Mouse (Mus musculus) sigmoid colon, adult 10 weeks (tissue): Measurements from ENCODE around the gene Hkdc1. TPM values are rescaled to one million over a fixed set of nuclear protein-coding genes. Genes with fewer than 3 reads are reported as not detected.

ENCODE experiments used
- polyA plus RNA-seq: library from polyadenylated mRNA; stranded (reverse); fragments of 350-450 nt; fragmentation: Illumina TruSeq; extraction: RNeasy Lipid Tissue Mini Kit (QIAGEN cat#74804); gene quantifications from one replicate; pipeline ENCODE4 v1.2.3, GENCODE M21; 2014; ENCODE audit warnings: low read depth, low replicate concordance

Hkdc1 gene
- polyA plus RNA-seq, result 0.22 TPM

GRCm38 (mm10) chr10:62422255-62422654 lies at the start of gene Hkdc1:
TSS of gene Hkdc1 (minus strand) at chr10:62422491.

GRCm38 (mm10) chr10:62449364-62450279 lies 27.3 kb upstream of the Hkdc1 start, which contains the start of the genes 4930507D05Rik and Supv3l1:
TSS of gene 4930507D05Rik (plus strand) at chr10:62449489.
TSS of gene Supv3l1 (minus strand) at chr10:62449738.

GRCm38 (mm10) chr10:62379808-62380207 lies 42.5 kb downstream of the Hkdc1 start, which contains the start of gene Hk1:
TSS of gene Hk1 (minus strand) at chr10:62379908.

Other genes starting within 250 kb of the Hkdc1 start
- 42.9 TPM for gene Tspan15, start 191.2 kb downstream of the Hkdc1 start, polyA plus RNA-seq
- gene Tacr2, start 170.1 kb downstream of the Hkdc1 start, polyA plus RNA-seq, result 1.0 TPM
- 13.4 TPM for gene Hk1, start 42.6 kb downstream of the Hkdc1 start, polyA plus RNA-seq
- not detected for gene 4930507D05Rik, start 27.0 kb upstream of the Hkdc1 start, polyA plus RNA-seq
- 18.1 TPM for gene Supv3l1, start 27.2 kb upstream of the Hkdc1 start, polyA plus RNA-seq
- gene Vps26a, start 64.3 kb upstream of the Hkdc1 start, polyA plus RNA-seq, result 167 TPM
- 135 TPM for gene Srgn, start 105.0 kb upstream of the Hkdc1 start, polyA plus RNA-seq
- gene Kif1bp, start 156.0 kb upstream of the Hkdc1 start, polyA plus RNA-seq, result 24.9 TPM
- gene Ddx21, start 179.8 kb upstream of the Hkdc1 start, polyA plus RNA-seq, result 59.6 TPM
- 230 TPM for gene Ddx50, start 228.7 kb upstream of the Hkdc1 start, polyA plus RNA-seq